Mouse (Mus musculus) heart, embryonic 12.5 days (tissue): ENCODE measurements around the gene Mipol1. TPM values are rescaled to one million over a fixed set of nuclear protein-coding genes. Genes with fewer than 3 reads are reported as not detected.

Experiments
- ATAC-seq: fragments of 200-750 bp; cut with Nextera tagmentation; 2 replicates; pipeline ENCODE4 v1.8.0; 2017; ENCODE audit warnings: moderate TSS enrichment, moderate library complexity; ENCODE audit not compliant: insufficient number of reproducible peaks, low FRiP score
- H3K27ac ChIP-seq: fragments of 300-500 bp; sonication (generic); 2 replicates; pipeline ENCODE4 v1.5.1; 2016; ENCODE audit warnings: mild to moderate bottlenecking, moderate library complexity; ENCODE audit not compliant: poor library complexity, severe bottlenecking
- H3K27me3 ChIP-seq: fragments of 300-500 bp; sonication (generic); replicated peaks from 2 replicates; pipeline ENCODE4 v1.6.1; 2016; ENCODE audit warnings: mild to moderate bottlenecking, moderate library complexity
- H3K36me3 ChIP-seq: fragments of 300-500 bp; sonication (generic); 2 replicates; pipeline ENCODE4 v1.6.1; 2016; ENCODE audit warnings: mild to moderate bottlenecking, moderate library complexity
- H3K4me1 ChIP-seq: fragments of 300-500 bp; sonication (generic); replicated peaks from 2 replicates; pipeline ENCODE4 v1.6.1; 2016; ENCODE audit warnings: mild to moderate bottlenecking
- H3K4me2 ChIP-seq: fragments of 300-500 bp; sonication (generic); 2 replicates; pipeline ENCODE4 v1.6.1; 2016; ENCODE audit warnings: mild to moderate bottlenecking, moderate library complexity
- H3K4me3 ChIP-seq: fragments of 300-500 bp; sonication (generic); 2 replicates; pipeline ENCODE4 v1.5.1; 2016; ENCODE audit warnings: mild to moderate bottlenecking
- H3K9ac ChIP-seq: fragments of 300-500 bp; sonication (generic); 2 replicates; pipeline ENCODE4 v1.6.1; 2016; ENCODE audit warnings: mild to moderate bottlenecking, moderate library complexity
- H3K9me3 ChIP-seq: fragments of 300-500 bp; sonication (generic); replicated peaks from 2 replicates; pipeline ENCODE4 v1.6.1; 2016; ENCODE audit warnings: mild to moderate bottlenecking, moderate library complexity
- WGBS: fragments of 180-500 bp; shearing (Covaris S2); methylation state at CpG from one replicate; pipeline ENCODE4 v1.1.7; 2016; 5-methylcytosine and 5-hydroxymethylcytosine counted together
- polyA plus RNA-seq: library from polyadenylated mRNA; unstranded; fragments of >200 nt; fragmentation: Nextera tagmentation; extraction: Ambion mirVana; gene quantifications from 2 replicates; pipeline ENCODE4 v1.2.1, GENCODE M21; 2016

Mipol1 gene
- polyA plus RNA-seq, 1 experiment from 2014 or later = 8.5 TPM

DNA sequence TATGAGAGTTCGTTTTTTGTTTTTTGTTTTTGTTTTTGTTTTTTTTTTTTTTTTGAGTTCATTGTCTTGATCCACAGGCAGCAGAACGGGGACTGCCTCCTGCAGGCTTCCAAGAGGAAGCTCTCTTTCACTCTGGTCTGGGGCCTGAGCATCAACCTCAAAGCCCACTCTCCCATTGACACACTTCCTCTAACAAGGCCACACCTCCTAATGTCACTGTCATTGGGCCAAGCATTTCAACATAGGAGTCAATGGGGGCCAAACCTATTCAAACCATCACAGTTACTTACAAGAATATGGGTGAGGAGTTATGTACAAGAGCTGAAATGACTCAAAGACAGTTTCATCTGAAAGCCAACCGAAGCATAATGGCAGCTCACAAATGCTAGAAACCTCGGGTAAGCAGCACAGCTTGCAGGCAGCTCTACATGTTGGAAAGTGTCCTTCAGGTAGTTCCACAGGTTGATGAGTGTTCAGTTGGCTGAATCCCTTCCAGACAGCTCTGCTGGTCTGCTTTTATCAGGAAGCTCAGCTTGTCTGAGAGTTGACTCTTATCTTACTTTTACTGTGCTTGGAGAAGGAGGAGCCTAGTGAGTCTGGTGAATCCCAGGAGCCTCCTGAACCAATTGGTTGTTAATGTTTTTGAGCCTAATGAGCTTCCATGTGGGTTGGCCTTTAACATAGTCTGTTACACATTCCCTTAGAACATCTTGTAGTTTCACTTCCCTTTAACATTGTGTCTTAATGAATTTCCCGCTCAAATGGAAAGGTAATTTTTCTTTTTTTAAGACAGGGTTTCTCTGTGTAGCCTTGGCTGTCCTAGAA, 13.7 kb downstream of the Mipol1 start:
- Histone ChIP-seq H3K27me3 (no peaks in the 10 kb centered on the region), H3K9me3 (no peaks in the 10 kb centered on the region)
- 81% methylated on average over 5 of the region's 5 CpGs for WGBS

DNA sequence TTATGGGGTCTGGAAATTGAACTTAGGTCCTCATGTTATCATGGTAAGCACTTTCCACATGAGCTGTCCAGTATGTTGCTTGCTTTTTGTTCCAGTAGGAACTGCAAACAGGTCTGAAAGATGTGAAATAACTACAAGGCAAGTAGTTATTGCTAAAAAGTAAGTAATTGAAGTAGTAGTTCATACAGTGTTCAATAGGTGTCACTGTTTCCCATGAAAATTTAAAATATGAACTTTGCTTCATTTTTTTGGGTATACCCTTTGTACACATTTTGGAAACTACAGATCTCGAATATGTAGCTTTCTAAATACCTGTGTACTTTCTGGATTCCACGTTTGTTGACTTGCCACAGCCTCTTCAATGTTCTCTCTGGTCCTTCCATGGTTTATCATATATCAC, 28.3 kb downstream of the Mipol1 start:
- Histone ChIP-seq H3K27ac (no peak overlapping the region), H3K4me1 (no peaks in the 10 kb centered on the region), H3K9ac (no peak overlapping the region), H3K4me2 (no peak overlapping the region), H3K4me3 (no peak overlapping the region), H3K36me3 (no peaks in the 10 kb centered on the region), H3K9me3 (no peaks in the 10 kb centered on the region), H3K27me3 (no peaks in the 10 kb centered on the region)
- WGBS = 47% methylated on average over 2 of the region's 2 CpGs
- ATAC-seq = no peak

More for the DNA sequence above, 13.7 kb downstream of the Mipol1 start:
- Histone ChIP-seq H3K27ac (no peak overlapping the region), H3K4me2 (no peak overlapping the region), H3K4me3 (no peak overlapping the region), H3K9ac (no peak overlapping the region), H3K4me1 (no peaks in the 10 kb centered on the region), H3K36me3 (peaks cover 31% of the 10 kb centered on the region)
- no peak for ATAC-seq

DNA sequence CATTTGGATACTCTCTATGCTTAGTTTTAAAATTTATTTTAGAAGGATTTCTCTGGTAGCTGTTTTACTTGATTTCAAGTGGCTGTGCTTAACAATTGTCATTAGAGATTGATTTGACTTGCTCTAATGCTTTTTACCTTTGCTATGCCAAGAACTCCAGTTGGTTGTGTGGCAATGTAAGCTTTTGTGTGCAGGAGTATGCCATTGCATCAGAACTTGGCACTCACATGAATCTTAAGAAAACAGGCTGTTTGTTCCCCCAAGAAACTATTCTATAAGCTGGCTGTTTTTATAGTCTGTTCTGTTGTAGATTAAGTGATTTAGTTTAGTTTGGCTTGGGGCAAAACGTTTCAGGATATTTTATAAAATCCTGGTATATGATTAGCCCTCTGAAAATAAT, 45.2 kb downstream of the Mipol1 start:
- H3K4me3 ChIP-seq = no peak overlapping the region
- no peaks in the 10 kb centered on the region for H3K9me3 ChIP-seq
- no peak overlapping the region for H3K4me2 ChIP-seq
- no peak overlapping the region for H3K9ac ChIP-seq
- H3K27me3 ChIP-seq = no peaks in the 10 kb centered on the region
- WGBS = 56% methylated on average over 1 of the region's 1 CpGs
- H3K36me3 ChIP-seq = no peaks in the 10 kb centered on the region
- no peaks in the 10 kb centered on the region for H3K4me1 ChIP-seq
- no peak for ATAC-seq
- no peak overlapping the region for H3K27ac ChIP-seq

DNA sequence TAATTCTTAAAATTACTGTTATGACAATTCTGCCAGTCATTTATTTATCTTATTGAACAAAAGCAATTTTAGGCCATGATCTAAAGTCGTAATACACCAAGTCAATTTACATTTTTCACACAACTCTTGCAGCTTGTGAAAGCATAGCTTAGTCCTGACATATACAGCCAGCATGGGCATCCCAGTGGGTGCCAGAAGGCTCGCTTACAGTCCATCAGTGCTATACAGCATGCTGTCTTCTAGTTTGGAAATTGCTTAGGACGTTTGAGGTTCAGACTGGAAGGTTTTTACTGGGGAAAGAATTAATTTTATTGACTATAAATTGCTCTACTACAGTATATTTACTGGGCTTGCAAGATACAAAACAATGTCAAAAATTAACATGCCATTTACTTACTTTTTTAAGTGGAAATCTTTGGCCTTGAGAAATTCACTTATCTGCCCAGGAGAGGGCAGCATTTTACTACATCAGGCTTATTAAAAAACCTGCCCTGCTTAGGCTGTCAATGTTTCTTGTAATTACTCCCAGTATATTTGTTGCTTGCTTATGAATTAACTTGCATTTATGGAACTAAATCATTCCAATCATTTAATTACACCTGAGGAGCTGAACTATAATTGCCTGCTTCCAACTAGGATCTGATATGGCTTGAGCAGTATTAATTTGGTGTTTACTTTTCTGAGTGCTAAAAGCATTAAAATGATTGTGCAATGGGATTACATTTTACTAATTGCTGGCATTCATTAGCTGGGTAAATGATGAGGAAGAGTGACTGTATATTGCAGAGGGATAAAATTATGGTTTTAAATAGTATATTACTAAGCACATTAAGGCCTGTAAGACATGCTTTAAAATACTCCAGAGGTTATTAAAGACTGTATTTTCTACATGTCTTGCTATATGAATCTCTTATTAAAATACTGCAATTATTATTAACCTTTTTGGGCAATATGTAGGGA, 51.2 kb downstream of the Mipol1 start:
- Histone ChIP-seq H3K27me3 (no peaks in the 10 kb centered on the region), H3K27ac (no peak overlapping the region), H3K9me3 (no peaks in the 10 kb centered on the region), H3K9ac (no peak overlapping the region), H3K36me3 (no peaks in the 10 kb centered on the region), H3K4me1 (no peaks in the 10 kb centered on the region), H3K4me3 (no peak overlapping the region), H3K4me2 (no peak overlapping the region)
- WGBS = 46% methylated on average over 3 of the region's 3 CpGs
- no peak for ATAC-seq

DNA sequence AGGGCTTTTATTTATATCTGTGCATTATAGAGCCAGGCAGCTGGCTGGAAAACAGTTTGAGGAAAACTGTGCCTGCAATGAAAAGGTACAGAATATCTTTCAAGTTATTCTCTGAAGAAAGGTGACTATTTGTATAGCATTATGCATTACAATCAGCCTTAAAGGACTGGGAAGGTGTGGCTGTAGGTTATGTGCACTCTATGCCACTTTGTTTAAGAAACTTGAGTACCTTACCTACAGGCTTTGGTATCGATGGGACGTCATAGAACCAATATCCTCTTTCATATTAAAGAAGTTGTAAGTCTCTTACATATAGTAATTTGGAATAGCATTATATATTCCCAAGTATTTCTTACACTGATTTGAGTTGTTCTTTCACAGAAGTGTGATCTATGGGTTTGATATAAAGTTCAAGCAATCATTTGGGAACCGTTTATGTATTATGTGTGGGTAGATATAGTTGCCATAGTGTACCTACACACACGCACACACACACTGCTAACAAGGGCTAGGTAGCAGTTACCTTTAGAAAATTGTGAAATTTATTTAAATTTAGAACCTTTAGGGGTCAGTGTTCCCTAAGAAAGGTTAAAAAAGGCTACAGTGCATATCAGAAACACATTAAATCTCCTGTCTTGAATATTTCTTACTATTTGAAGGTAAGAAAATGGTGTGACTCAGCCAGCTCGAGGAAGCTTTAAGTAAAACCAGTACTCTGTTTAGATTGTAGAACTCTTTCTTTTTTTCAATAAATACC, 55.3 kb downstream of the Mipol1 start:
- H3K27ac ChIP-seq = no peak overlapping the region
- no peaks in the 10 kb centered on the region for H3K27me3 ChIP-seq
- ATAC-seq = no peak
- no peaks in the 10 kb centered on the region for H3K9me3 ChIP-seq
- no peaks in the 10 kb centered on the region for H3K36me3 ChIP-seq
- H3K4me3 ChIP-seq = no peak overlapping the region
- 76% methylated on average over 5 of the region's 5 CpGs for WGBS
- no peaks in the 10 kb centered on the region for H3K4me1 ChIP-seq
- H3K4me2 ChIP-seq = no peak overlapping the region
- H3K9ac ChIP-seq = no peak overlapping the region

DNA sequence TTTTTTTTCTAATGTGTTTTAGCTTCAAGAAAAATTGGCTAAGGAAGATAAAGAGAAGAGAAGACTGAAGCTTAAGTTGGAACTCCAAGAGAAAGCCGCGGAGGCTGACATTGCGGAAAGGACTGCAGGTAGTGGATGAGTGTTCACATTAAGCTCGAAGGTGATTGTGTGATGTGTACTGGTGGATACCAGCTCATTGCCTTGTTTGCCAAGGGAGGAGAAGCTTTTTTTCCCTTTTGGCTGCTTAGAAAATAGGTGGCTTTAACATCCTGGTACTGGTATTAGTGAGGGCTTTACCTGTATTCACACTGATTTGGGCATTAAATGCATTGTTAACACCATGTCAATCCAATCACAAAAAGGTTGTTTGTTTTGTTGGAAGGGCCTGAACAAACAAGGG, 77.1 kb downstream of the Mipol1 start:
- Histone ChIP-seq H3K27me3 (no peaks in the 10 kb centered on the region), H3K4me1 (no peaks in the 10 kb centered on the region), H3K9me3 (no peaks in the 10 kb centered on the region), H3K4me3 (no peak overlapping the region), H3K4me2 (no peak overlapping the region), H3K36me3 (no peaks in the 10 kb centered on the region), H3K27ac (no peak overlapping the region), H3K9ac (no peak overlapping the region)
- ATAC-seq = no peak
- 89% methylated on average over 4 of the region's 4 CpGs for WGBS

DNA sequence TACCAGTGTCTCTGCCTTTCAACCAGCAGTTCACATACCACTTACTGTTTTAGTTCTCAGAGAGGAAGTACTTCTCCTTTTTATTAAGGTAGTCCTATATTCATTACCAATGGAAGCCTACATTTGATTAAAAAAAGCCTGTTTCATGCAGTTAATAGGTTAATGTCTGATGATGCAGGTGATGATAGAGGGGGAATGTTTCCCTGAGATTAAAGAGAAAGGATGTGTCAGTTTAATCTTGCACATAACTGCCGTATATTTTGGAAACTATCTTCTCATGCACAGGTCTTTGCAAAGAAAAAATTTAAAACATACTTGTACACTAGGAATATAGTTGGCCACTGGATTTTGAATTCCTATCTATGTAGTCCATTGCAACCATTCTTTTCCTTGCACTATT, 77.5 kb downstream of the Mipol1 start:
- no peaks in the 10 kb centered on the region for H3K27me3 ChIP-seq
- H3K36me3 ChIP-seq = no peaks in the 10 kb centered on the region
- H3K4me2 ChIP-seq = no peak overlapping the region
- no peaks in the 10 kb centered on the region for H3K4me1 ChIP-seq
- ATAC-seq = no peak
- H3K27ac ChIP-seq = no peak overlapping the region
- WGBS = 87% methylated on average over 1 of the region's 1 CpGs
- H3K4me3 ChIP-seq = no peak overlapping the region
- no peak overlapping the region for H3K9ac ChIP-seq
- H3K9me3 ChIP-seq = no peaks in the 10 kb centered on the region

DNA sequence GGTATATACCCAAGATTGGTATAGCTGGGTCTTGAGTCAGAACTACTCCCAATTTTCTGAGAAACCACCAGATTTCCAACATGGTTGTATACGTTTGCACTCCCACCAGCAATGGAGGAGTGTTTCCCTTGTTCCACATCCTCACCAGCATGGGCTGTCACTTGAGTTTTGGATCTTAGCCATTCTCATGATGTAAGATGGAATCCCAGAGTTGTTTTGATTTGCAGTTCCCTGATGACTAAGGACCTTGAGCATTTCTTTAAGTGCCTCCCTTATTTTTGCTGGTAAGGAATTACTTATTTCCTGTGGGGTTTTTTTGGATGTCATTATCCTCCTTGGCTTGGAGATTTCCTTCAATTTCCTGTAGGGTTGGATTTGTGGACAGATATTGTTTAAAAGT, 108.8 kb downstream of the Mipol1 start:
- Histone ChIP-seq H3K27ac (no peak overlapping the region), H3K4me3 (no peak overlapping the region), H3K4me2 (no peak overlapping the region), H3K27me3 (no peaks in the 10 kb centered on the region), H3K4me1 (no peaks in the 10 kb centered on the region), H3K9me3 (peaks cover 4% of the 10 kb centered on the region; the same call in 1 of the 2 replicates), H3K36me3 (peaks cover 10% of the 10 kb centered on the region; the same call in 1 of the 2 replicates), H3K9ac (no peak overlapping the region)
- 63% methylated on average over 1 of the region's 1 CpGs for WGBS
- ATAC-seq = no peak

DNA sequence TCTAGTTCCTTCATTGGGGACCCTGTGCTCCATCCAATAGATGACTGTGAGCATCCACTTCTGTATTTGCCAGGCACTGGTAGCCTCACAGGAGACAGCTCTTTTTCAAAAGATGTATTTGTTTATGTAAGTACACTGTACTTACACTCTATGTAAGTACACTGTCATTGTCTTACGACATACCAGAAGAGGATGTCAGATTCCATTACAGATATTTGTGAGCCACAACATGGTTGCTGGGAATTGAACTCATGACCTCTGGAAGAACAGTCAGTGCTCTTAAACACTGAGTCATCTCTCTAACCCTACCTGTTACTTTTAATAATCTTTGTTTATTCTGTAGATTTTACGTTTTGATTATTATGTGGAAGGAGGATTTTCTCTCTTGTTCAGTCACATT, 109.9 kb downstream of the Mipol1 start:
- Histone ChIP-seq H3K4me2 (no peak overlapping the region), H3K9ac (no peak overlapping the region), H3K27ac (no peak overlapping the region), H3K4me3 (no peak overlapping the region), H3K36me3 (peaks cover 10% of the 10 kb centered on the region; the same call in 1 of the 2 replicates), H3K4me1 (no peaks in the 10 kb centered on the region), H3K9me3 (peaks cover 4% of the 10 kb centered on the region; the same call in 1 of the 2 replicates), H3K27me3 (no peaks in the 10 kb centered on the region)
- no peak for ATAC-seq
- 80% methylated on average over 2 of the region's 2 CpGs for WGBS

DNA sequence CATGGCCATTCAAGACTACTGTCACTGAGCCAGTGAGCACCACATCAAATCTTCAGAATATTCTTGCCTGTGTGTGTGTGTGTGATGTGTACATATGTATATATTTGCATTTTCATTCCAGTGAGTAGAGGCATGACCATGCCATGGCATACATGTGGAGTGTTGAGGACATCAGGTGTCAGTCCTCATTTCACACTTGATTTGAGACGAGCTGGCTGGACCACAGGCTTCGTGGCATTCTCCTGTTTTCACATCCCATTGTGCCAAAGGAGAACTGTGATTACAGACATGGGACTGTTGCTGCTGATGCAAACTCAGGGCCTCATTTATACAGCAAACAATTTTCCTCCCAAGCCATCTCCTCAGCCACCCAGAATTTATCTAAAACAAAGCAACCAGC, 132.5 kb downstream of the Mipol1 start:
- no peak overlapping the region for H3K9ac ChIP-seq
- no peaks in the 10 kb centered on the region for H3K36me3 ChIP-seq
- no peaks in the 10 kb centered on the region for H3K4me1 ChIP-seq
- no peaks in the 10 kb centered on the region for H3K27me3 ChIP-seq
- ATAC-seq = no peak
- H3K4me3 ChIP-seq = no peak overlapping the region
- H3K9me3 ChIP-seq = 0 out of 2 replicates have a peak, but pooled peaks cover 2% of the 10 kb centered on the region
- WGBS = 86% methylated on average over 2 of the region's 2 CpGs
- no peak overlapping the region for H3K27ac ChIP-seq
- H3K4me2 ChIP-seq = no peak overlapping the region
